Mouse (Mus musculus): ENCODE measurements around the gene Rnf111. TPM values are rescaled to one million over a fixed set of nuclear protein-coding genes. Genes with fewer than 3 reads are reported as not detected.

Gene Rnf111
- polyA plus RNA-seq, 1 experiment, result 9.9 TPM

DNA sequence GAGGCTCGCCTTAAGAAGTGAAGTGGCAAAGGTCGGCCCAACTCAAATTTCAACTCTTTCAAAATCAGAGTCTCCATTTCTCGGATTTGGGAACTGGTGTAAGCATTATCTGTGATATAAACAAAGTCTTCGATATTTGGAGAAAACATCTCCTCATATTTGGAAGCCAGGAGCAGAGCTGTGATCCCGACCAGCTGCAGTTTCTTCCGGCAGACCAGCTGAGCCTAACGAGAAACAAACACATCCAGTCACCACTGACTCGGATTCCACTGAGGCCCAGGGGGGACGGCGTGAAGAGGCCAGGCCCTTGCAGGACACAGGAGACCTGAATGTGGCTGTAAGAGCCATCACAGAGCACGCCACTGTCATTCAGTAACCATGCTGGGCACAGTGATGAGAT is 92.9 kb downstream of the Rnf111 start:
- H3K27me3 ChIP-seq (ENCODE audit: control insufficient read depth, insufficient read depth, insufficient read length), result no peaks in the 10 kb centered on the region
- no peak overlapping the region for H3K4me3 ChIP-seq
- TF ChIP-seq REST (IDR thresholded peaks at IDR 0.05; ENCODE audit: insufficient read depth, insufficient read length) (no peak), TCF12 (IDR thresholded peaks at IDR 0.05; ENCODE audit: insufficient read depth, poor library complexity, severe bottlenecking) (no peak), USF1 (IDR thresholded peaks at IDR 0.05; ENCODE audit: low read depth) (no peak), CEBPB (IDR thresholded peaks at IDR 0.05; ENCODE audit: insufficient read depth, poor library complexity, severe bottlenecking) (no peak), E2F4 (IDR thresholded peaks at IDR 0.05; ENCODE audit: insufficient read depth) (no peak), MYOD1 (IDR thresholded peaks at IDR 0.05; ENCODE audit: control insufficient read depth in 1 of 3, insufficient read length in 2 of 3, low read depth in 2 of 3) (no peak), SRF (IDR thresholded peaks at IDR 0.05; ENCODE audit: control insufficient read depth, insufficient read length, low read depth) (no peak), MAX (IDR thresholded peaks at IDR 0.05; ENCODE audit: low read depth) (no peak), MYOG (IDR thresholded peaks at IDR 0.05; ENCODE audit: control insufficient read depth in 1 of 3, insufficient read depth in 1 of 3, insufficient read length in 2 of 3, low read depth in 2 of 3) (no peak), POLR2AphosphoS2 (IDR thresholded peaks at IDR 0.05; ENCODE audit: insufficient read length, low read depth) (no peak), POLR2A (IDR thresholded peaks at IDR 0.05; ENCODE audit: insufficient read length, low read depth) (no peak), TCF3 (IDR thresholded peaks at IDR 0.05; ENCODE audit: insufficient read length, low read depth) (no peak)
- no peak overlapping the region for H3K4me2 ChIP-seq (ENCODE audit: low read depth)
- peaks cover 22% of the 10 kb centered on the region for H3K36me3 ChIP-seq (ENCODE audit: control insufficient read depth, insufficient read depth)
- no peak overlapping the region for H3ac ChIP-seq (ENCODE audit: control insufficient read depth, insufficient read length)
- no peaks in the 10 kb centered on the region for H3K79me2 ChIP-seq (ENCODE audit: control insufficient read depth, insufficient read depth)

DNA sequence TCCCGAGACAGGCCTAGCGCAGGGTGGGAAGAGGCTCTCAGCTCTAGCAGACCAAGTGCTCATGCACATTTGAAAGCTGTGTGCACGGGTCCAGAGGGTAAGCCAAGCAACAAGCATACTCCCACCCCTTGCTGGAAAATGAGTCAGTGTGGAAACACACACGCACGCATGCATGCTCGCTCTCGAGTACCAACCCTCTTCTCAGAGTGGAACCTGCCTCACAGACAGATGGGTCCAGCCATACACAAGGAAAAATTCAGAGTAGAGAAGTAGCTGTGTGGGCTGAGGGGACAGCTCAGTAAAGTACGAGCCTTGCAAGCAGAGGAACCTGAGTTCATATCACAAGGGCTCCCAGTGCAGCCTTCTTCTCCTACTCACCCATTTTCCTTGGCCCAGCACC is 93.8 kb downstream of the Rnf111 start:
- peaks cover 22% of the 10 kb centered on the region for H3K36me3 ChIP-seq (ENCODE audit: control insufficient read depth, insufficient read depth)
- no peaks in the 10 kb centered on the region for H3K79me2 ChIP-seq (ENCODE audit: control insufficient read depth, insufficient read depth)
- no peak for TF ChIP-seq POLR2A (IDR thresholded peaks at IDR 0.05; ENCODE audit: insufficient read length, low read depth)
- no peak for TF ChIP-seq USF1 (IDR thresholded peaks at IDR 0.05; ENCODE audit: low read depth)
- TF ChIP-seq POLR2AphosphoS2 (IDR thresholded peaks at IDR 0.05; ENCODE audit: insufficient read length, low read depth), result no peak
- TF ChIP-seq MYOD1 (IDR thresholded peaks at IDR 0.05; ENCODE audit: control insufficient read depth in 1 of 3, insufficient read length in 2 of 3, low read depth in 2 of 3), result no peak
- TF ChIP-seq MAX (IDR thresholded peaks at IDR 0.05; ENCODE audit: low read depth), result no peak
- TF ChIP-seq MYOG (IDR thresholded peaks at IDR 0.05; ENCODE audit: control insufficient read depth in 1 of 3, insufficient read depth in 1 of 3, insufficient read length in 2 of 3, low read depth in 2 of 3), result no peak
- TF ChIP-seq SRF (IDR thresholded peaks at IDR 0.05; ENCODE audit: control insufficient read depth, insufficient read length, low read depth), result no peak
- TF ChIP-seq REST (IDR thresholded peaks at IDR 0.05; ENCODE audit: insufficient read depth, insufficient read length), result no peak

DNA sequence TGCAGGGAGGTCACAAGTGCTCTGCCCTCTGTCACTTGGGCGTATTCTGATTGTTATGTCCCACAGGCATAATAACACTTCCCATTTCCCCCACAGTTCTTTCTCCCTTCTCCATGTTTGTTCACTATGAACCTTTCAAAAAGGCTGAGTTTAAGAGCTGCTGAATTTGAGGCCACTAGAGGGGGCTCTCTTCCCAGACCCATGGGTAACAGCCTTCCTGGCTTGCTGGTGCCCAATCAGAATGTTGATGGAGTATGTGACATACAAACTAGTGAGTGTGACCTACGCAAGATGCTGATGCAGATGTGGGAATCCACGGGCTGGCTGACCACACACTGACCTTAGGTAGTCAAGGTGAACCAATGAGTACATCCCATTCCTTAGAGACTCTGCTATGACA is 94.7 kb downstream of the Rnf111 start:
- Histone ChIP-seq H3K4me2 (ENCODE audit: low read depth) (no peak overlapping the region), H3ac (ENCODE audit: control insufficient read depth, insufficient read length) (no peak overlapping the region), H3K4me3 (no peak overlapping the region), H3K27me3 (ENCODE audit: control insufficient read depth, insufficient read depth, insufficient read length) (no peaks in the 10 kb centered on the region), H3K36me3 (ENCODE audit: control insufficient read depth, insufficient read depth) (peaks cover 16% of the 10 kb centered on the region), H3K79me2 (ENCODE audit: control insufficient read depth, insufficient read depth) (no peaks in the 10 kb centered on the region)
- no peak for TF ChIP-seq POLR2A (IDR thresholded peaks at IDR 0.05; ENCODE audit: insufficient read length, low read depth)
- no peak for TF ChIP-seq POLR2AphosphoS2 (IDR thresholded peaks at IDR 0.05; ENCODE audit: insufficient read length, low read depth)
- no peak for TF ChIP-seq MAX (IDR thresholded peaks at IDR 0.05; ENCODE audit: low read depth)
- TF ChIP-seq TCF12 (IDR thresholded peaks at IDR 0.05; ENCODE audit: insufficient read depth, poor library complexity, severe bottlenecking), result no peak
- no peak for TF ChIP-seq E2F4 (IDR thresholded peaks at IDR 0.05; ENCODE audit: insufficient read depth)
- TF ChIP-seq CEBPB (IDR thresholded peaks at IDR 0.05; ENCODE audit: insufficient read depth, poor library complexity, severe bottlenecking), result no peak
- TF ChIP-seq SRF (IDR thresholded peaks at IDR 0.05; ENCODE audit: control insufficient read depth, insufficient read length, low read depth), result no peak
- no peak for TF ChIP-seq REST (IDR thresholded peaks at IDR 0.05; ENCODE audit: insufficient read depth, insufficient read length)
- no peak for TF ChIP-seq MYOG (IDR thresholded peaks at IDR 0.05; ENCODE audit: control insufficient read depth in 1 of 3, insufficient read depth in 1 of 3, insufficient read length in 2 of 3, low read depth in 2 of 3)
- TF ChIP-seq USF1 (IDR thresholded peaks at IDR 0.05; ENCODE audit: low read depth), result no peak
- TF ChIP-seq TCF3 (IDR thresholded peaks at IDR 0.05; ENCODE audit: insufficient read length, low read depth), result no peak
- TF ChIP-seq MYOD1 (IDR thresholded peaks at IDR 0.05; ENCODE audit: control insufficient read depth in 1 of 3, insufficient read length in 2 of 3, low read depth in 2 of 3), result no peak

More for the DNA sequence above, 93.8 kb downstream of the Rnf111 start:
- no peak overlapping the region for H3ac ChIP-seq (ENCODE audit: control insufficient read depth, insufficient read length)
- H3K27me3 ChIP-seq (ENCODE audit: control insufficient read depth, insufficient read depth, insufficient read length), result no peaks in the 10 kb centered on the region
- no peak overlapping the region for H3K4me3 ChIP-seq
- no peak overlapping the region for H3K4me2 ChIP-seq (ENCODE audit: low read depth)

DNA sequence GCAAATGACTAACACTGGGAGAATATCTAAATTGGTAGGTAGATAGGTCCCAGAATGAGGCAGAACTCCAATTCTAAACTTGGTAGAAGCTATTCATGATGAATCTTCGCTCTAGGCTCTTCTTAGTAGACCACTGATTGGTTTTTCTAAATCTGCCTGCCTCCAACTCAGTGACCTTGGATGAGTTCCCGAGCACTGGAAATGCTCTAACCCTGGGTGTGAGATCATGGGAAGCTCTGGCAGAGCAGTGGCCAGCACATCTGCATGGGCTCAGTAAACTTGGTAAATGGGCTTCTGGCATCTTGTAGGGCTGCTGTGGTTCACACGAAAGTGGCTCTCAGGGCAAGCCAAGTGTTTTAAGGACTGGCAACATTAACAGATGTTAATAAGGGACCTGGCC is 96.9 kb downstream of the Rnf111 start:
- TF ChIP-seq E2F4 (IDR thresholded peaks at IDR 0.05; ENCODE audit: insufficient read depth) (no peak), REST (IDR thresholded peaks at IDR 0.05; ENCODE audit: insufficient read depth, insufficient read length) (no peak), MYOG (IDR thresholded peaks at IDR 0.05; ENCODE audit: control insufficient read depth in 1 of 3, insufficient read depth in 1 of 3, insufficient read length in 2 of 3, low read depth in 2 of 3) (no peak), POLR2A (IDR thresholded peaks at IDR 0.05; ENCODE audit: insufficient read length, low read depth) (no peak), POLR2AphosphoS2 (IDR thresholded peaks at IDR 0.05; ENCODE audit: insufficient read length, low read depth) (no peak), CEBPB (IDR thresholded peaks at IDR 0.05; ENCODE audit: insufficient read depth, poor library complexity, severe bottlenecking) (no peak), MYOD1 (IDR thresholded peaks at IDR 0.05; ENCODE audit: control insufficient read depth in 1 of 3, insufficient read length in 2 of 3, low read depth in 2 of 3) (no peak), TCF3 (IDR thresholded peaks at IDR 0.05; ENCODE audit: insufficient read length, low read depth) (no peak), MAX (IDR thresholded peaks at IDR 0.05; ENCODE audit: low read depth) (no peak), TCF12 (IDR thresholded peaks at IDR 0.05; ENCODE audit: insufficient read depth, poor library complexity, severe bottlenecking) (no peak), USF1 (IDR thresholded peaks at IDR 0.05; ENCODE audit: low read depth) (no peak), SRF (IDR thresholded peaks at IDR 0.05; ENCODE audit: control insufficient read depth, insufficient read length, low read depth) (no peak)
- no peak overlapping the region for H3ac ChIP-seq (ENCODE audit: control insufficient read depth, insufficient read length)
- no peaks in the 10 kb centered on the region for H3K79me2 ChIP-seq (ENCODE audit: control insufficient read depth, insufficient read depth)
- no peak overlapping the region for H3K4me3 ChIP-seq
- peaks cover 7% of the 10 kb centered on the region for H3K36me3 ChIP-seq (ENCODE audit: control insufficient read depth, insufficient read depth)
- no peaks in the 10 kb centered on the region for H3K27me3 ChIP-seq (ENCODE audit: control insufficient read depth, insufficient read depth, insufficient read length)
- no peak overlapping the region for H3K4me2 ChIP-seq (ENCODE audit: low read depth)
